Mouse (Mus musculus) forebrain, embryonic 15.5 days (tissue): ENCODE measurements at regions not wholly inside any gene's neighbourhood (a gene's known extent, or its start where the extent isn't known, plus 50 kb on each side); places are given as distances from the start of the nearest gene placed in this dataset.
A peak's percentile ranks its signal among the peaks of the same experiment; 100 is the strongest.

Source experiments
- ATAC-seq: fragments of 200-750 bp; cut with Nextera tagmentation; replicated peaks from 2 replicates; pipeline ENCODE4 v1.8.0; 2017; ENCODE audit warnings: mild to moderate bottlenecking, moderate TSS enrichment, moderate library complexity
- H3K27ac ChIP-seq: fragments of 300-500 bp; sonication (generic); replicated peaks from 2 replicates; pipeline ENCODE4 v1.5.1; 2015; ENCODE audit warnings: mild to moderate bottlenecking, inconsistent platforms
- H3K27me3 ChIP-seq: fragments of 300-500 bp; sonication (generic); 2 replicates; pipeline ENCODE4 v1.6.1; 2015; ENCODE audit warnings: inconsistent platforms
- H3K36me3 ChIP-seq: fragments of 300-500 bp; sonication (generic); 2 replicates; pipeline ENCODE4 v1.6.1; 2015; ENCODE audit warnings: mild to moderate bottlenecking, inconsistent platforms
- H3K4me1 ChIP-seq: fragments of 300-500 bp; sonication (generic); 2 replicates; pipeline ENCODE4 v1.6.1; 2015; ENCODE audit warnings: inconsistent platforms
- H3K4me2 ChIP-seq: fragments of 300-500 bp; sonication (generic); replicated peaks from 2 replicates; pipeline ENCODE4 v1.6.1; 2015; ENCODE audit warnings: mild to moderate bottlenecking, inconsistent platforms
- H3K4me3 ChIP-seq: fragments of 300-500 bp; sonication (generic); 2 replicates; pipeline ENCODE4 v1.5.1; 2015; ENCODE audit warnings: mild to moderate bottlenecking, inconsistent platforms
- H3K9ac ChIP-seq: fragments of 300-500 bp; sonication (generic); replicated peaks from 2 replicates; pipeline ENCODE4 v1.6.1; 2015; ENCODE audit warnings: mild to moderate bottlenecking, inconsistent platforms
- H3K9me3 ChIP-seq: fragments of 300-500 bp; sonication (generic); 2 replicates; pipeline ENCODE4 v1.6.1; 2016; ENCODE audit warnings: inconsistent platforms
- WGBS: fragments of 180-500 bp; shearing (Covaris S2); methylation state at CpG from one replicate; pipeline ENCODE4 v1.1.7; 2015; ENCODE audit warnings: mixed read lengths; 5-methylcytosine and 5-hydroxymethylcytosine counted together

DNA sequence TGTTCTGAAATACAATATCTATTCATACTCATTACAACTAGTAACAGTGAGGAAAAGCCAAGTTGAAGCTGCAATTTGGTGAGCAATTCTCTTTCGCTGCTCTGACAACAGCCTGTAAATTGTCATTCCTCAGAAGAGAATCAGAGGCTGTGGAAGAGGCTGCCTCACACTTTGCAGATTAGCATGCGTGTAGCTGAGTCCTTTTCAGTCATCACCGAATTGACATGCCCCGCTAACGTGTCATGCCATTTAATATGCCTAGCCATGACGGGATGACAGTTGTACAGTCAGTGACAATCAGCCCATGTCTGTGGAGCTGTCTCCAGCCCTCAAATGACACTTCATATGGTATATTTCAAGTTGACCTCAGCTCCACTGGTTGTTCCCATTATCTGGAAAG lies 553.4 kb upstream of the Itga1 start:
- H3K9me3 ChIP-seq: no peaks in the 10 kb centered on the region
- no peaks in the 10 kb centered on the region for H3K27me3 ChIP-seq
- H3K4me3 ChIP-seq: no peak overlapping the region
- H3K4me2 ChIP-seq: no peak overlapping the region
- no peak for ATAC-seq
- H3K4me1 ChIP-seq: peaks cover 9% of the 10 kb centered on the region; the same call in 1 of the 2 replicates
- H3K36me3 ChIP-seq: no peaks in the 10 kb centered on the region
- no peak overlapping the region for H3K9ac ChIP-seq
- WGBS: 71% methylated on average over 6 of the region's 6 CpGs
- H3K27ac ChIP-seq: no peak overlapping the region

DNA sequence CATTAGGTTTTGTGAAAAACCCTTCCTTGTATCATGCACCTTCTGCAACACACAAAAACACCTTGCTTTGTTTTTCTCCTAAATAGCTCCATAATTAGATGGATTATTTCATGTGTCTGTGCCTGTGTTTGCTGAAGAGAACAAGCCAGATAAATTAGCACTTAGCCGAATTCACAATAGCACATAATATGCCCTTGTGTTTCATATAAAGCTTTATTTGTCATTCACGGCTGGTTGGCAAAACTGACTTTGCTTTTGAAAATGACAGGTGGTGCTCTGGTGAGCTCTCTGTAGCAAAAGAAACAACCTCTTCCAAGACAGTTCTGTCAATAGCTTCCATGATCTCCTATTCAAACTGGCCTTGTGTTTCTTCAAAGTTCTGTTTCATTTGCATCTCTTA lies 551.2 kb upstream of the Itga1 start:
- Histone ChIP-seq H3K9me3 (no peaks in the 10 kb centered on the region), H3K9ac (no peak overlapping the region), H3K36me3 (no peaks in the 10 kb centered on the region), H3K27ac (no peak overlapping the region), H3K4me1 (peaks cover 9% of the 10 kb centered on the region; the same call in 1 of the 2 replicates), H3K4me3 (no peak overlapping the region), H3K27me3 (no peaks in the 10 kb centered on the region), H3K4me2 (no peak overlapping the region)
- ATAC-seq: no peak
- WGBS: 9% methylated on average over 2 of the region's 2 CpGs

DNA sequence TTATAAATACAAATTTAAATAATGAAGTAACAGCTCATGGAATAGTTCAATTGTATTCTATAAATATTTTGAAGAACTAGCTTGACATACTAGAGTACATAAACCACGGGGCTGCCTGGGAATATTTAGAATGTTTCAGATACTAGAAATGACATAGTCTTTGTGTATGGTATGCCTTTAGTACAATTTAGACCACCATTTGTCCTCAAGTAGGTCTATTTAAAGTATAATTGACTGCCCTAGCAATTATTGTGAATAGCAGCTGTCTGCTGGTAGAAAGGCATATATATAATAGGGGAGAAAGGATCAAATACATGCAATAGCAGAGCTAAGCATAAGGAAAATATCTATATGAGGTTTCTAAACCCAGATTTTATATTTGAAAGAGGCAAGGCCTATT lies 550.6 kb upstream of the Itga1 start:
- H3K36me3 ChIP-seq: no peaks in the 10 kb centered on the region
- no peaks in the 10 kb centered on the region for H3K9me3 ChIP-seq
- no peaks in the 10 kb centered on the region for H3K27me3 ChIP-seq
- no peak overlapping the region for H3K27ac ChIP-seq
- WGBS: 31% methylated on average over 1 of the region's 1 CpGs
- peaks cover 9% of the 10 kb centered on the region; the same call in 1 of the 2 replicates for H3K4me1 ChIP-seq
- H3K9ac ChIP-seq: no peak overlapping the region
- ATAC-seq: no peak
- H3K4me3 ChIP-seq: no peak overlapping the region
- H3K4me2 ChIP-seq: no peak overlapping the region

DNA sequence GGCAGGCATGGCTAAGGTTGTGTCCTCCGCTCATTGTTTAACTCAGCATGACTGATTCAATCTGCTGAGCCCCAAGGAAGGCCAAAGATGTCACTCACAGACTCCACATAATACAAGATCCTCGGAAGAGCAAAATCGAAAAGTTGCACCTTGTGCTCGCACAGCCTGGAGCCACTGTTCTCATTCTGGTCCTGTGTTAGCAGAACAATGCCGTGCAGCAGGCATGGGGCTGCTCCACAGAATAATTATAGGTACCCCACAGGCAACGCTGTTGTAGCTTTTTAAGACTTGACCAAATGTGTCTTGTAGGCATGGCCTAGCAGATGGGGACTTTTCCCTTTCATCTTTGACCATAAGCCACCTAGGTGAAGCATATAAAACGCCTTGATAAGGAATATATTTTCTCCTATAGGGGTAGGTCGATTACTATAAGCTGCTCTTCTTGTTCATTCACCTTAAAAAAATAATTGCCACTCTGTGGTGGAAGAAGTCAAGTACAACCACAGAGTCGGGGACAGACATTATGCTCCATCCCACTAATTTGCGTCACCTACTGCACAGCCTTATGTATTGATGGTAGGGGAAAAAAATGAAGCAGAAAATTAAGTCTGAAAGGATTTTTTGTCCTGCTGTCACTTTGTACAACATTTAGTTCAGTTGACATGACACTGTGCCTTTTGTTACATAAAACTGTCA lies 529.8 kb upstream of the Itga1 start:
- no peak overlapping the region for H3K9ac ChIP-seq
- 26% methylated on average over 10 of the region's 10 CpGs for whole genome bisulfite sequencing
- no peak overlapping the region for H3K4me3 ChIP-seq
- H3K27ac ChIP-seq: no peak overlapping the region
- H3K9me3 ChIP-seq: no peaks in the 10 kb centered on the region
- no peaks in the 10 kb centered on the region for H3K36me3 ChIP-seq
- peak; percentile 68 for ATAC-seq
- H3K4me1 ChIP-seq: peaks cover 7% of the 10 kb centered on the region; the same call in 1 of the 2 replicates
- no peaks in the 10 kb centered on the region for H3K27me3 ChIP-seq
- no peak overlapping the region for H3K4me2 ChIP-seq

DNA sequence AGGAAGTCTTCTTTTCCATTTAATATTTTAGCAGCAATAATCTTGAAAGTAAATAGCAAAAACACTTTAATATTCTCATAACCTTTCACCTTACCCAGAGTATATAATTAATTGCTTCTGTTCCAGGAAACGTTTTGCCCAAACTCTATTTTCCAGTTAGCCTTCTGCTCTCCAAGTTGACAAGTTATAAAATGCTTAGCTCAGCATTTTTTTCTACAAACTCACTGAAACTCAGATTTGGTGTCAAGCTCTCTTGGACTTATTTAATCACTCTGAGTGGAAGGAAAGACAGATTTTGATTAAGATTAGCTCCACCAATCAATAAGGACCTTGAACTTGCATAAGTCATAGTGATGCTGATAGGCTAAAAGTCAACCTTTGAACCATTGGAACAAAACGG lies 528.8 kb upstream of the Itga1 start:
- H3K4me2 ChIP-seq: no peak overlapping the region
- H3K9ac ChIP-seq: no peak overlapping the region
- no peak for ATAC-seq
- H3K36me3 ChIP-seq: no peaks in the 10 kb centered on the region
- 87% methylated on average over 2 of the region's 2 CpGs for WGBS
- no peak overlapping the region for H3K4me3 ChIP-seq
- peaks cover 7% of the 10 kb centered on the region; the same call in 1 of the 2 replicates for H3K4me1 ChIP-seq
- no peak overlapping the region for H3K27ac ChIP-seq
- H3K27me3 ChIP-seq: no peaks in the 10 kb centered on the region
- no peaks in the 10 kb centered on the region for H3K9me3 ChIP-seq

DNA sequence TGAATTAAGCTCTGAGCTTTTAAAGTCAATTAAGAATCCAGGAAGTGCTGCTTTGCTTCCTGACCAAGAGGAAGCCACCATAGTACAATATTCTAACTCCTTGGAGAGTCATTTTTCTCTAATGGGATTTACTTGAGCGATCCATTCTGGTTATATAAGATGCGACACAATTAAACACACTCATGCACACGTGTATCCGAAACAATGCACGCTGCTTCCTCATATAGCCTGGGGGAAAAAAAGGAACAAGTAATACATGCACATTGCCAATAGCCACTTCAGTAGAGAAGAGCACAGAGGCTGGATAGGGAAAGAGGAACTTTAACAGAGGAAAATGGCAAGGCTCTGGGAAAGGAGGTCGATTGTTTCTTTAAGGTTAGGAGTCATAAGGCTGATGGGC lies 511.4 kb upstream of the Itga1 start:
- H3K27me3 ChIP-seq: no peaks in the 10 kb centered on the region
- no peaks in the 10 kb centered on the region for H3K4me1 ChIP-seq
- no peak overlapping the region for H3K4me2 ChIP-seq
- no peak for ATAC-seq
- H3K9ac ChIP-seq: no peak overlapping the region
- H3K9me3 ChIP-seq: no peaks in the 10 kb centered on the region
- no peaks in the 10 kb centered on the region for H3K36me3 ChIP-seq
- H3K27ac ChIP-seq: no peak overlapping the region
- no peak overlapping the region for H3K4me3 ChIP-seq
- 86% methylated on average over 6 of the region's 6 CpGs for WGBS

DNA sequence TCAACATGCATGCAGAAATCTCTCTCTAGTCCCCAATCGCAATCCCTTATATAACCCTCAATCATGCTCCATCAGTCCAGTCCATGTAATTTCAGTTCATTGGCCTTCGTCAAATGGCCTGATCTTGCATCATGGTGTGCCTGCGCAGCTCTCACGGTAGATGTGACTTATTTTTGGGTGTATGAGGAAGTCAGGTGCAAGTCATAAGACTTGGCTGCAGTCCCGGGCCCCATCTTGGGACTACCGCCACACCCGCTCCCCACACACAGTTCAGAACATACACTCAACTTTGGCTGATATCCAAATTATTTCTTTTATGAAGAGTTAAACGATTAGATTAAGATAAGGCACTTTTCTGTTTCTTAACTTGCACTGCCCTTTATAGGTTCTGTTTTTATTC lies 504.7 kb upstream of the Itga1 start:
- no peak for ATAC-seq
- H3K9ac ChIP-seq: no peak overlapping the region
- no peaks in the 10 kb centered on the region for H3K9me3 ChIP-seq
- H3K4me1 ChIP-seq: no peaks in the 10 kb centered on the region
- no peak overlapping the region for H3K4me3 ChIP-seq
- H3K36me3 ChIP-seq: no peaks in the 10 kb centered on the region
- no peak overlapping the region for H3K27ac ChIP-seq
- H3K4me2 ChIP-seq: no peak overlapping the region
- H3K27me3 ChIP-seq: no peaks in the 10 kb centered on the region
- 89% methylated on average over 8 of the region's 8 CpGs for WGBS

DNA sequence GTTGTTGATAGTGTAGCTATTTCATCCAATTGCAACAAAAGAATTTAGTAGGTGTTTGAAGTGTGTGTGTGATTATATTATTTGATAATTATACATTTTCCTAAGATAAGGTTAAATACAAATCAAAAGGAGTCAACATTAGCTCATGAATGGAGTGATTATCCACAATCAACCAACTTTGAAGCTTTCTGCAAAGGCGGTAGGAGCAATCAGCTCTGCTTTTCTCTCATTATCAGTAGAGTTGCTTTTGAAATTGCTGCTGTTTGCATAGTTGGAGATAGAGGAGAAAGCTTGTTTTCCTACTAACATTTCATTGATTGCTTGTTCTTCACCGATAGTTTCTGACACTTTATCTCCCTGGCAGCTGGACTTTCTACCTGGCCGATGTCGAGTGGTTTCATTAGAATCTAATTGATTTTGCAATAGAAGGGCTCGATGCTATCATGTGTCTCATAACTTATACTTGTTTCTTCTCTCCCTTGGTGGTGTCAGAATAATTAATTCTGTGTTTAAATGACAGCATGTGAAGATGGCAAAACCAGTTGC lies 493.4 kb upstream of the Itga1 start:
- no peaks in the 10 kb centered on the region for H3K36me3 ChIP-seq
- no peak for ATAC-seq

DNA sequence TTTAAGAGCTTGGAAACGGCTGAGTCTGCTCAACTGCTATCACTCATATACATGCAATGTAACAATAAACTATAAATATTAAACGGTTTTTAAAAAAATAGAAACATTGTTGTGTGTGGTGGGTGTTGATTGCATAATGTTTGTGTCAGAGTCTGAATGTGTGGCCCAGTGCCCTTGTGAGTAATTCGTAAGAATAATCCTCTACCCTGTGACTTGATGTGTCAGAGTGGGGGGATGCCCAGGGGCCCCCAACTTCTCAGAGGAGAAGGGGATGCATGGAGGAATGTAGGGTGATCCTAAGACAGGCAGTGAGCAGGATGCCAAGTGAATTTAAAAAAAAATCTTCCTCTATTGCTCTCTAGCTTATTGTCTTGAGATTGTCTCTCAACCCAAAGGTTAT lies 474.2 kb upstream of the Itga1 start:
- 69% methylated on average over 3 of the region's 3 CpGs for WGBS
- H3K27me3 ChIP-seq: no peaks in the 10 kb centered on the region
- H3K27ac ChIP-seq: no peak overlapping the region
- no peaks in the 10 kb centered on the region for H3K9me3 ChIP-seq
- no peak overlapping the region for H3K4me3 ChIP-seq
- no peaks in the 10 kb centered on the region for H3K36me3 ChIP-seq
- H3K4me2 ChIP-seq: no peak overlapping the region
- peak; percentile 48; the same call in 1 of the 2 replicates for ATAC-seq
- H3K9ac ChIP-seq: no peak overlapping the region
- H3K4me1 ChIP-seq: peaks cover 16% of the 10 kb centered on the region; the same call in 1 of the 2 replicates

More for the DNA sequence above, 493.4 kb upstream of the Itga1 start:
- no peak overlapping the region for H3K9ac ChIP-seq
- no peak overlapping the region for H3K4me2 ChIP-seq
- H3K27ac ChIP-seq: no peak overlapping the region
- H3K27me3 ChIP-seq: no peaks in the 10 kb centered on the region
- no peaks in the 10 kb centered on the region for H3K4me1 ChIP-seq
- no peak overlapping the region for H3K4me3 ChIP-seq
- WGBS: 80% methylated on average over 5 of the region's 5 CpGs
- H3K9me3 ChIP-seq: no peaks in the 10 kb centered on the region

DNA sequence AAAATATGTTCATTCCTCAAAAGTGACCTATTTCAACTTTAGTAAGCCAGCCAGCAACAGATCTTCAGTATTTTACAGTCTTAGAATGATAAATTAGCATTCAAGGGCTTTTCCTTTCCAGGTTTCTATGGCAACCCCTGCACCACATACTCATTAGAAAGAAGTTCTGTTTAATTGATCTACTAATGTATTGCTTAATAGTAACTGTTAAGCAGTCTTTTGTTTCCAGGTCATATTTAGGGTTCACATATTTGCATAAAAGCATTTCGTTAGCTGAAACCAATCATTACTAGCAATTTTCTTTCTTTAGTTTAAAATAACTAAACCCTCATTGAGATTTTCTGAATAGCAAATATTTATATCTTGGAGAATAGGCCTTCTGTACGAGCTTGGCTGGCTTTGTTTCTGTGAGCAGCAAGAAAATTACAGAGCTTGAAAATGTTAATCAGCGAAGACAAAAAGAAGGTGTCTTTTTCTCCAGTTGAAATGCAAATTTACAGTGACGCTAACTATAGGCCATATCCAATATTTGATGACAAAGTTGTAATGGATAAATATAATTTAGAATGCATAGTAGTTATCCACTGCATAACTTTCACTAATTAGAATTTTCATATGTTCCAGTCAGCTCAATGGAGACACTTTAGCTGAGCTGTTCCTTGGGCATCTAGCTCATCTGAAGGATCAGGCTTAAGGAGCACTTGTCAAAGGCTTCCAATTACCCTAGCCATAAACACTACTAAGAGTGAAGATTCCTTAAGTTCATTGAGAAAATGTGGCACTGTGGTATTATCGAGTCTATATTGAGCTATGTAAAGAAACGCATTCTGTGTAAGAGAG lies 473.5 kb upstream of the Itga1 start:
- H3K27ac ChIP-seq: no peak overlapping the region; the same call in 1 of the 2 replicates
- WGBS: 31% methylated on average over 6 of the region's 6 CpGs
- peak; percentile 94 for ATAC-seq
- H3K36me3 ChIP-seq: no peaks in the 10 kb centered on the region
- no peak overlapping the region for H3K4me2 ChIP-seq
- H3K4me3 ChIP-seq: no peak overlapping the region
- no peaks in the 10 kb centered on the region for H3K27me3 ChIP-seq
- H3K9me3 ChIP-seq: no peaks in the 10 kb centered on the region
- H3K4me1 ChIP-seq: peaks cover 16% of the 10 kb centered on the region; the same call in 1 of the 2 replicates
- H3K9ac ChIP-seq: no peak overlapping the region

DNA sequence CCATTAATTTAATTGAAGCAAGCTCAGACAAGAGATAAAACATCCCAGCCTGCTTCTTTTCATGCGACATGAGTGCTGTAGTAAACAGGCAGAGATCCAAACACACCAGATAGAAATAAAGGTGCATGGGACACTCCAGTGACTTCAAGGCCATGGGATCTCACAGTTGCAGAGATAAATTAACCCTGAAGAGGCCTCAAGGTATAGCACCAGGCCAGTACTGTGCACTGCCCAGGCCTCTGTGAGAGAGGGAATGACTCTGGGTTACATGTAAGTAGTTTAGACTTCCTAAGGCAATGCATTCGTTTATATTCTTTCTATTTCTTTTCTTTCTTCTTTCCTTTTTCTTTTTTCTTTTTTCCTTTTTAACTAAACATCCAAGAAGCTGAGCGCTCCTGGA lies 439.4 kb upstream of the Itga1 start:
- no peaks in the 10 kb centered on the region for H3K9me3 ChIP-seq
- H3K27ac ChIP-seq: no peak overlapping the region
- H3K4me2 ChIP-seq: no peak overlapping the region
- H3K27me3 ChIP-seq: no peaks in the 10 kb centered on the region
- no peaks in the 10 kb centered on the region for H3K36me3 ChIP-seq
- WGBS: 65% methylated on average over 3 of the region's 3 CpGs
- no peak overlapping the region for H3K4me3 ChIP-seq
- ATAC-seq: no peak
- no peaks in the 10 kb centered on the region for H3K4me1 ChIP-seq
- H3K9ac ChIP-seq: no peak overlapping the region

DNA sequence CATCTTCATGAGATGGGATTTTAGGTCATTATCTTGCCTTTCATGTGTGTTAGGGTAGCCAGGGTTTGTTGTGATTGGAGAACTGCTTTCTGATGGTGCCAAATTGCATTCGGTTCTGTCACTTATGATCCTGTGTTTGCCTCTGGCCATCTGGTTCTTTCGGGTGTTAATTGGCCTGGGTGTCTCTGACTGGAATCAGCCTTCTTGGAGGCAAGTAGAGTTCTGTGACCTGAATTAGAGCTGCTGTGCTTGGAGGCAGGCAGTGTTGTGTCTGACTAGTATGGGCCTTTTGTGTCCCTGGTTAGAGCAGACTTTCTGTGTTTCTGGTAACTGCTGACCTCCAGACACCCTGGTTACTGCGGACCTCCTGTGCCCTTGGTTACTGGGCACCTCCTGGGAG lies 434.1 kb upstream of the Itga1 start:
- no peaks in the 10 kb centered on the region for H3K36me3 ChIP-seq
- no peaks in the 10 kb centered on the region for H3K27me3 ChIP-seq
- no peaks in the 10 kb centered on the region for H3K9me3 ChIP-seq
- 56% methylated on average over 3 of the region's 3 CpGs for WGBS
- no peak overlapping the region for H3K9ac ChIP-seq
- no peak overlapping the region for H3K4me2 ChIP-seq
- peak; percentile 67 for ATAC-seq
- H3K4me1 ChIP-seq: no peaks in the 10 kb centered on the region
- H3K4me3 ChIP-seq: no peak overlapping the region
- no peak overlapping the region for H3K27ac ChIP-seq
